Mouse (Mus musculus) embryonic facial prominence, embryonic 11.5 days (tissue): ENCODE measurements around the gene Ccdc3. TPM values are rescaled to one million over a fixed set of nuclear protein-coding genes. Genes with fewer than 3 reads are reported as not detected.

Experiments
- ATAC-seq: fragments of 200-750 bp; cut with Nextera tagmentation; replicated peaks from 2 replicates; pipeline ENCODE4 v1.8.0; 2017; ENCODE audit warnings: low read depth; ENCODE audit not compliant: insufficient number of reproducible peaks, low FRiP score, low TSS enrichment
- DNase-seq: peaks from one replicate; pipeline ENCODE4 v3.0.0-alpha.2; 2015; ENCODE audit warnings: low spot score
- H3K27ac ChIP-seq: fragments of 300-500 bp; sonication (generic); replicated peaks from 2 replicates; pipeline ENCODE4 v1.5.1; 2014; ENCODE audit warnings: mild to moderate bottlenecking, low read depth, low read length, control low read depth
- H3K27me3 ChIP-seq: fragments of 300-500 bp; sonication (generic); 2 replicates; pipeline ENCODE4 v1.6.1; 2014; ENCODE audit warnings: mild to moderate bottlenecking, low read length, moderate library complexity, mixed read lengths; ENCODE audit not compliant: control insufficient read depth, insufficient read depth
- H3K36me3 ChIP-seq: fragments of 300-500 bp; sonication (generic); replicated peaks from 2 replicates; pipeline ENCODE4 v1.6.1; 2014; ENCODE audit warnings: low read depth, mild to moderate bottlenecking, low read length, moderate library complexity, mixed read lengths; ENCODE audit not compliant: control insufficient read depth, insufficient read depth
- H3K4me1 ChIP-seq: fragments of 300-500 bp; sonication (generic); 2 replicates; pipeline ENCODE4 v1.6.1; 2014; ENCODE audit warnings: low read length, mixed read lengths; ENCODE audit not compliant: control insufficient read depth, insufficient read depth
- H3K4me2 ChIP-seq: fragments of 300-500 bp; sonication (generic); 2 replicates; pipeline ENCODE4 v1.6.1; 2014; ENCODE audit warnings: low read depth, mild to moderate bottlenecking, control low read depth, low read length, moderate library complexity
- H3K4me3 ChIP-seq: fragments of 300-500 bp; sonication (generic); 2 replicates; pipeline ENCODE4 v1.5.1; 2014; ENCODE audit warnings: low read depth, low read length, control low read depth
- H3K9ac ChIP-seq: fragments of 300-500 bp; sonication (generic); replicated peaks from 2 replicates; pipeline ENCODE4 v1.6.1; 2014; ENCODE audit warnings: mild to moderate bottlenecking, control low read depth, low read length
- H3K9me3 ChIP-seq: fragments of 300-500 bp; sonication (generic); replicated peaks from 2 replicates; pipeline ENCODE4 v1.6.1; 2016; ENCODE audit warnings: mild to moderate bottlenecking, low read length, inconsistent platforms, mixed read lengths; ENCODE audit not compliant: control insufficient read depth
- WGBS: fragments of 180-500 bp; shearing (Covaris S2); extraction: QIAGEN DNeasy Blood & Tissue Kit; methylation state at CpG from one replicate; pipeline ENCODE4 v1.1.7; 2014; 5-methylcytosine and 5-hydroxymethylcytosine counted together
- polyA plus RNA-seq: library from polyadenylated mRNA; unstranded; fragments of >200 nt; fragmentation: Nextera tagmentation; extraction: Ambion mirVana; gene quantifications from 2 replicates; pipeline ENCODE4 v1.2.1, GENCODE M21; 2014

The Ccdc3 gene
- polyA plus RNA-seq, 1 experiment from 2014 or later = 2.4 TPM

- no peak for DNase-seq
- WGBS = 44% methylated on average over 4 of the region's 4 CpGs
- no peak overlapping the region for H3K27ac ChIP-seq
- H3K27me3 ChIP-seq = peaks cover 26% of the 10 kb centered on the region
- no peaks in the 10 kb centered on the region for H3K9me3 ChIP-seq
- no peak for ATAC-seq
- H3K36me3 ChIP-seq = no peaks in the 10 kb centered on the region
- H3K4me2 ChIP-seq = no peak overlapping the region
- H3K4me3 ChIP-seq = no peak overlapping the region
- no peak overlapping the region for H3K9ac ChIP-seq
- H3K4me1 ChIP-seq = peaks cover 6% of the 10 kb centered on the region
These were observed 2.4 kb downstream of the Ccdc3 start for GRCm38 (mm10) chr2:5139961-5140360.

- Histone ChIP-seq H3K9me3 (no peaks in the 10 kb centered on the region), H3K4me2 (no peak overlapping the region), H3K36me3 (no peaks in the 10 kb centered on the region), H3K9ac (no peak overlapping the region), H3K4me3 (no peak overlapping the region), H3K4me1 (no peaks in the 10 kb centered on the region), H3K27ac (no peak overlapping the region), H3K27me3 (no peaks in the 10 kb centered on the region)
- ATAC-seq (no peak), DNase-seq (no peak)
- WGBS = 51% methylated on average over 6 of the region's 6 CpGs
These were observed 6.9 kb downstream of the Ccdc3 start for GRCm38 (mm10) chr2:5144446-5144845.

- DNase-seq = no peak
- no peaks in the 10 kb centered on the region for H3K4me1 ChIP-seq
- no peak for ATAC-seq
- H3K27me3 ChIP-seq = no peaks in the 10 kb centered on the region
- no peak overlapping the region for H3K4me3 ChIP-seq
- no peak overlapping the region for H3K27ac ChIP-seq
- 86% methylated on average over 2 of the region's 2 CpGs for WGBS
- no peaks in the 10 kb centered on the region for H3K9me3 ChIP-seq
- H3K4me2 ChIP-seq = no peak overlapping the region
- no peaks in the 10 kb centered on the region for H3K36me3 ChIP-seq
- H3K9ac ChIP-seq = no peak overlapping the region
These were observed 10.3 kb downstream of the Ccdc3 start for GRCm38 (mm10) chr2:5147907-5148306.

GRCm38 (mm10) chr2:5154711-5155110 lies 17.1 kb downstream of the Ccdc3 start:
- WGBS = 89% methylated on average over 5 of the region's 5 CpGs
- H3K27me3 ChIP-seq = no peaks in the 10 kb centered on the region
- no peak overlapping the region for H3K9ac ChIP-seq
- no peak for ATAC-seq
- no peaks in the 10 kb centered on the region for H3K9me3 ChIP-seq
- peaks cover 3% of the 10 kb centered on the region; the same call in 1 of the 2 replicates for H3K4me1 ChIP-seq
- no peak overlapping the region for H3K4me2 ChIP-seq
- H3K36me3 ChIP-seq = no peaks in the 10 kb centered on the region
- no peak overlapping the region for H3K4me3 ChIP-seq
- H3K27ac ChIP-seq = no peak overlapping the region
- DNase-seq = no peak

GRCm38 (mm10) chr2:5160236-5160848 lies 22.8 kb downstream of the Ccdc3 start:
- 76% methylated on average over 11 of the region's 11 CpGs for WGBS
- Histone ChIP-seq H3K9me3 (no peaks in the 10 kb centered on the region), H3K9ac (no peak overlapping the region), H3K4me3 (no peak overlapping the region), H3K4me2 (no peak overlapping the region), H3K27ac (no peak overlapping the region), H3K4me1 (peaks cover 3% of the 10 kb centered on the region; the same call in 1 of the 2 replicates), H3K36me3 (no peaks in the 10 kb centered on the region), H3K27me3 (no peaks in the 10 kb centered on the region)
- peak; percentile 44 for DNase-seq
- peak; percentile 27; the same call in 1 of the 2 replicates for ATAC-seq

GRCm38 (mm10) chr2:5161002-5161745 lies 23.6 kb downstream of the Ccdc3 start:
- no peak overlapping the region for H3K4me2 ChIP-seq
- H3K9me3 ChIP-seq = no peaks in the 10 kb centered on the region
- no peak overlapping the region for H3K9ac ChIP-seq
- H3K27me3 ChIP-seq = no peaks in the 10 kb centered on the region
- no peaks in the 10 kb centered on the region for H3K36me3 ChIP-seq
- peak; percentile 25; the same call in 1 of the 2 replicates for ATAC-seq
- H3K4me1 ChIP-seq = peaks cover 3% of the 10 kb centered on the region; the same call in 1 of the 2 replicates
- no peak overlapping the region for H3K4me3 ChIP-seq
- 69% methylated on average over 11 of the region's 11 CpGs for WGBS
- DNase-seq = no peak
- no peak overlapping the region for H3K27ac ChIP-seq

GRCm38 (mm10) chr2:5161908-5162674 lies 24.5 kb downstream of the Ccdc3 start:
- ATAC-seq (no peak), DNase-seq (no peak)
- peaks cover 3% of the 10 kb centered on the region; the same call in 1 of the 2 replicates for H3K4me1 ChIP-seq
- H3K9me3 ChIP-seq = no peaks in the 10 kb centered on the region
- no peaks in the 10 kb centered on the region for H3K36me3 ChIP-seq
- no peak overlapping the region for H3K4me2 ChIP-seq
- 73% methylated on average over 3 of the region's 3 CpGs for WGBS
- H3K27ac ChIP-seq = no peak overlapping the region
- no peak overlapping the region for H3K9ac ChIP-seq
- H3K27me3 ChIP-seq = no peaks in the 10 kb centered on the region
- H3K4me3 ChIP-seq = no peak overlapping the region
